Mouse (Mus musculus) v-Abl transformed pro-B cells (cell line): Measurements from ENCODE around the gene Sema4d.

ENCODE experiments used
- in situ Hi-C, 2 experiments: fragments of 400-800 bp; cut with MboI; formaldehyde crosslinking; loops; one replicate each; pipeline ENCODE4 v1.15.1; 2025; ENCODE audit not compliant: unreplicated experiment in 2 of 2

The Sema4d gene

DNA sequence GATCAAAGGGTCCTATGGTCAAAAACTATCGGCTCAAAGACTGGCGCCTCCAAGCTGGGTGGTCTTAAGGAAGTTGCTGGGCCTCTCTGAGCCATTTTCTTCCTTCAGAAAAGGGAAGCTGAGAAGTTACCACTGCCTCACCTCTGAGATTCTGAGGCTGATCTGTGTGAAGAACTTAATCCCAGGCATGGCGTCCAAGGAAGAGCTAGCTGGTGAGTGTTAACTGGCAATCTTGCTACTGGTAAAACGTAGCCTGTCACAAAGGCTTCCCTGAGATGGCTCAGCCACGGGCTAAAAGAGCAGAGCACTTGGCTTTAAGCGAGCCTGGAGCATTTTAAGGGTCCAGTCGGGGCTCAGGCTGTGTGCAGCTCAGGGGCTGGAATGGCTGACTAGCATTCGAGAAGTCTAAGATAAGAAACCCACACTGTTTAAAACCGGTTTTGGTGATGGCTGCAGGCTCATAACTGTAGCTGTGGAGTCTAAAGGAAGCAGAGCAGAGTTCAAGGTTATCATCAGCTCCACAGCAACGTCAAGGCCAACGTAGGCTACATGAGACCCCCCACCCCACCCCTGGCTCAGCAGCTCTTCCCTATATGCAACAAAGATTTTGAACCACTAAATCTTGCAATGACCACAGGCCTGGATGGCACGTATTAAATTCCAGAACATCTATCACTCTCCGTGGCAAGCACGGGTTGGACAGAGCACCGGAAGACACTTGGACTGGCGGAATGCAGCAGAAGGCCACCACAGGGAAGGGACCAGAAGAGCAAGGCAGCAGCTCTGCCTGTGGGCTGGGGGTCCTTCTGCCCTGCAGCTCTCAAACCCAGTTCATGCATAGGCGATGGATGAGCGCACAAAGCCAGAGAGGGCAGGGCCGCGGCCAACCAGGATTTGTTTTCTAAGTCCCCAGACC, 56.3 kb downstream of the Sema4d start:
- in situ Hi-C loops = loop anchor here in 1 of 2 experiments (25.0 kb wide), 1 partner anchor 850 kb away; the partner anchor contains the start of gene Syk

- in situ Hi-C loops = loop anchor here in 1 of 2 experiments (25.0 kb wide), 1 partner anchor 851 kb away; the partner anchor contains the start of gene Syk
Measured at GRCm38 (mm10) chr13:51736007-51736911, 57.3 kb downstream of the Sema4d start.

DNA sequence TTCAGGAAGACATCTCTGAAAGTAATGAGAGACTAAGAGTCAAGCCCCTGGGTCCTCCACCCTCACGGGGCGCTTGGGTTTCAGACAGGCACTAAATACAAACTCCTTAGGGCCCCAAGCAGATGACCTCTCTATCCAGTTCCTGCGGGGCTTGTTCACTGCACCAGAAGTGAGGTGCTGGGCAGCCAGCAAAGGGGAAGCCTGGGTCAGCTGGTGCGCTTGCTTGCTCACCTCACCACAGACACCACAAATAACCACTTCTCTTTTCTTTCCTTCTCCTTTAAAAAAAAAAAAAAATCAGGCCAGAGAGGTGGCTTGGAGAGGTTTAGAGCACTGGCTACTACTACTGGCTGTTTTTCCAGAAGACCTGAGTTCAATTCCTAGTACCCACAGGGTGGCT, 59.0 kb downstream of the Sema4d start:
- in situ Hi-C loops = loop anchor here in 1 of 2 experiments (25.0 kb wide), 1 partner anchor 853 kb away; the partner anchor contains the start of gene Syk

DNA sequence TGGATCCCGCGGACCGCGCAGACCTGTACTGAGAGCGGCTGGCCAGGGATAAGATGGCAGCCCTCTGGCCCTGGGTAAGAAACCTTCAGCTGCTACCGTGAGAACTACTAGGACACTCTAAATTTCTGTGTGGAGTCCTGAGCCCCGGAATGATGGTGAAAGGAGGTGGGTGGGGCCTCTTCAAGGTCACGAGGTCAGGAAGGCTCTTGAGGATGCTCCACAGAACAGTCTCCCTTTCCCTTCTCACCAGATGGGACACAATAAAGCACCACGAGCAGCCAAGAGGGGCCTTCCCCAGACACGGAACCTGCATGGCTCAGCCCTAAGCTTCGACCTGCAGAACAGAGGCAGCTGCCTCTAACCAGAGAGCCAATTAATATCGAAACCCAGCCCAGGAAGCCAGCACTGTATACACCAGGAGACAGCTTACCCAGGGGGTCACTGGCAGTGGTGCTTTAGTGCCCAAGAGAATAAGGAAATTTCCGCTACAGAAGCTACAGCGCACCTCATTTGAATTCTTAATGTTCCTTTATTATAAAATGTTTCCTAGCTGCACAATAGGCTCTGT, 61.4 kb downstream of the Sema4d start:
- in situ Hi-C loops = loop anchor here in 1 of 2 experiments (25.0 kb wide), 1 partner anchor 855 kb away; the partner anchor contains the start of gene Syk

GRCm38 (mm10) chr13:51731474-51731873, 62.1 kb downstream of the Sema4d start:
- in situ Hi-C loops = loop anchor here in 1 of 2 experiments (25.0 kb wide), 1 partner anchor 856 kb away; the partner anchor contains the start of gene Syk

DNA sequence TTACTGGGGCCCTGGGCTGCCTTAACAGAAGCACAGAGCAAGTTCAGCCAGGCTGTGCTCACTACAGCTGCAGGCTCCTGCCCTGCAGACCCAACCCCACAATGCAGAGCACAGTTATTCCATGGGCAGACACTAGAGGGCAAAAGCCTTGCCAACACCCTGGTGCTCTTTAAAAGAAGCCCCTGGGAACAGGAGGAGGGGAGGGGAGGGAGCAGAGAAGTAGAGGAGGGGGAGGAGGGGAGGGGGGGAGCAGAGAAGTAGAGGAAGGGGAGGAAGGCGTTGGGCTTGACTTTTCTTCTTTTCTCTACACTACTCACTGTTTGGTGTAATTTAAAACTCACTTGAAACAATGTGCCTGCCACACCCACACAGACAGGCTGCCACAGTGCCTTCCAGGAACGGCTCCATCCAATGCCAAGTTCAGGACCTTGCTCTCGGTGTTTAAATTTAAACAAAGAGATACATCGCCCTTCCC, 63.6 kb downstream of the Sema4d start:
- in situ Hi-C loops = loop anchor here in 1 of 2 experiments (25.0 kb wide), 1 partner anchor 857 kb away; the partner anchor contains the start of gene Syk

GRCm38 (mm10) chr13:51727364-51727763, 66.2 kb downstream of the Sema4d start:
- in situ Hi-C loops = loop anchor here in 1 of 2 experiments (25.0 kb wide), 1 partner anchor 860 kb away; the partner anchor contains the start of gene Syk

GRCm38 (mm10) chr13:51725926-51726574, 67.5 kb downstream of the Sema4d start:
- in situ Hi-C loops = loop anchor here in 1 of 2 experiments (25.0 kb wide), 1 partner anchor 861 kb away; the partner anchor contains the start of gene Syk

GRCm38 (mm10) chr13:51725446-51725845, 68.1 kb downstream of the Sema4d start:
- in situ Hi-C loops = loop anchor here in 1 of 2 experiments (25.0 kb wide), 1 partner anchor 862 kb away; the partner anchor contains the start of gene Syk

- in situ Hi-C loops = no loop called here
Measured at GRCm38 (mm10) chr13:51724566-51724965, 69.0 kb downstream of the Sema4d start.

GRCm38 (mm10) chr13:51723114-51723513, 70.4 kb downstream of the Sema4d start:
- in situ Hi-C loops = no loop called here

DNA sequence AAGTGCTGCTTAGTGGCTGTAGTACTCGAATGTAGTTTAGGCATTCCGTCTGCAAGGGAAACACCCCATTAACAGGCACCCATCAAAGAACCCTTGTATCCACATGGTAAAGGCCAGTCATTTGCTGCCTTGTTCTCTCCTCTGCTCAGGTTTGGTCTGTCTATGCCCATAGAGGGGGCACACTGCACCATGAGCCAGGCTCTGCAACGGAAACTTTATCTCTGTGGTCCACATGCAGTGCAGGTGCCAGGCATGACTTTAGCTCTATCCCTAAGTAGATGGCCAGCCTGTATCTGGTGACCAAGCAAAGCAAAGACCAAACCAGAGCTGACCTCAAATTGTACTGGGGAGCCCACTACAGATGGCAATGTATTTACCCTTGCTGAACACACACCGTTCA, 73.0 kb downstream of the Sema4d start:
- in situ Hi-C loops = no loop called here

GRCm38 (mm10) chr13:51719256-51719655, 74.3 kb downstream of the Sema4d start:
- in situ Hi-C loops = loop anchor here in 1 of 2 experiments (10.0 kb wide), 1 partner anchor 54 kb away; no protein-coding TSS in a partner anchor

- in situ Hi-C loops = loop anchor here in 1 of 2 experiments (10.0 kb wide), 1 partner anchor 52 kb away; no protein-coding TSS in a partner anchor
Measured at GRCm38 (mm10) chr13:51716350-51717263, 76.9 kb downstream of the Sema4d start.

GRCm38 (mm10) chr13:51712022-51712421, 81.5 kb downstream of the Sema4d start:
- in situ Hi-C loops = loop anchor here in 1 of 2 experiments (10.0 kb wide), 1 partner anchor 47 kb away; no protein-coding TSS in a partner anchor

GRCm38 (mm10) chr13:51710738-51711137, 82.8 kb downstream of the Sema4d start:
- in situ Hi-C loops = loop anchor here in 1 of 2 experiments (10.0 kb wide), 1 partner anchor 46 kb away; no protein-coding TSS in a partner anchor

GRCm38 (mm10) chr13:51705882-51706854, 87.4 kb downstream of the Sema4d start:
- in situ Hi-C loops = no loop called here
